Mouse (Mus musculus) heart, postnatal 0 days (tissue): Measurements from ENCODE around the gene Rbm39. TPM values are rescaled to one million over a fixed set of nuclear protein-coding genes. Genes with fewer than 3 reads are reported as not detected.
"Not testable (repeated sequence)": the region's sequence is repeated elsewhere in the genome, so short reads cannot be mapped to it uniquely, and the experiment has no call there.

Source experiments
- ATAC-seq: fragments of 200-750 bp; cut with Nextera tagmentation; 2 replicates; pipeline ENCODE4 v1.8.0; 2017; ENCODE audit warnings: low read depth, moderate number of reproducible peaks, moderate library complexity; ENCODE audit not compliant: insufficient read depth
- DNase-seq: peaks from one replicate; pipeline ENCODE4 v3.0.0-alpha.2; 2016; ENCODE audit warnings: low spot score
- H3K27ac ChIP-seq: fragments of 300-500 bp; sonication (generic); 2 replicates; pipeline ENCODE4 v1.5.1; 2014; ENCODE audit warnings: low read depth, mild to moderate bottlenecking
- H3K27me3 ChIP-seq: fragments of 300-500 bp; sonication (generic); 2 replicates; pipeline ENCODE4 v1.6.1; 2014; ENCODE audit warnings: low read length, mixed read lengths; ENCODE audit not compliant: control insufficient read depth, insufficient read depth
- H3K36me3 ChIP-seq: fragments of 300-500 bp; sonication (generic); replicated peaks from 2 replicates; pipeline ENCODE4 v1.6.1; 2014; ENCODE audit warnings: low read length, mixed read lengths; ENCODE audit not compliant: control insufficient read depth, insufficient read depth
- H3K4me1 ChIP-seq: fragments of 300-500 bp; sonication (generic); 2 replicates; pipeline ENCODE4 v1.6.1; 2014; ENCODE audit warnings: antibody characterized with exemption; ENCODE audit not compliant: control insufficient read depth, insufficient read depth
- H3K4me2 ChIP-seq: fragments of 300-500 bp; sonication (generic); 2 replicates; pipeline ENCODE4 v1.6.1; 2014; ENCODE audit warnings: low read depth, mild to moderate bottlenecking, low read length, moderate library complexity
- H3K4me3 ChIP-seq: fragments of 300-500 bp; sonication (generic); 2 replicates; pipeline ENCODE4 v1.5.1; 2014; ENCODE audit warnings: low read depth, low read length
- H3K9ac ChIP-seq: fragments of 300-500 bp; sonication (generic); replicated peaks from 2 replicates; pipeline ENCODE4 v1.6.1; 2014; ENCODE audit warnings: low read depth, low read length, mixed read lengths
- H3K9me3 ChIP-seq: fragments of 300-500 bp; sonication (generic); replicated peaks from 2 replicates; pipeline ENCODE4 v1.6.1; 2016; ENCODE audit warnings: low read length; ENCODE audit not compliant: control insufficient read depth
- CTCF ChIP-seq: IDR thresholded peaks from 2 replicates; pipeline ENCODE4 v1.5.1; 2016; ENCODE audit warnings: antibody characterized with exemption, control low read depth, low read depth
- EP300 ChIP-seq: IDR thresholded peaks from 2 replicates; pipeline ENCODE4 v1.6.1; 2016; ENCODE audit warnings: antibody characterized with exemption, low read depth
- WGBS: fragments of 180-500 bp; shearing (Covaris S2); extraction: QIAGEN DNeasy Blood & Tissue Kit; methylation state at CpG from one replicate; pipeline ENCODE4 v1.1.7; 2014; 5-methylcytosine and 5-hydroxymethylcytosine counted together
- polyA plus RNA-seq: library from polyadenylated mRNA; unstranded; fragments of >200 nt; fragmentation: Nextera tagmentation; extraction: Ambion mirVana; gene quantifications from 2 replicates; pipeline ENCODE4 v1.2.1, GENCODE M21; 2015
- total RNA-seq: library from RNA; depleted of rRNA; stranded (reverse); fragments of >200 nt; gene quantifications from 2 replicates; pipeline ENCODE4 v1.2.3, GENCODE M21; 2014; ENCODE audit warnings: low replicate concordance; rRNA removed

Rbm39 gene
- total and polyA plus RNA-seq, 2 experiments from 2014 or later, result 272 to 315 TPM

DNA sequence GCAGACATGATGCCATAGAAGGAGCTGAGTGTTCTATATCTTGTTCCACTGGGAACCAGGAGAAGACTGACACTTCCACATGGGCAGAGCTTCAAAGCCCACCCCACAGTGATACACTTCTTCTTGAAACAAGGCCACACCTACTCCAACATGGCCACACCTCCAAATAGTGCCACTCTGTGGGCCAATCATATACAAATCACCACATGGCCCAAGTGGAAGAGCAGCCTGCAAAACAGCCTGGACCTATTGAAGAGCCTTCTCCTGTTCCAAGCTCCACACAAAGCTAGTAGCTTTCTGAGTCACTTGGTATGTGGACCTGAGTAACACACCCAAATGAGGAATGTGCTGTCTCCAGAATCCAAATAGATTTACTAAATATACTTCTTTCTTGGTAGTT lies 60.5 kb downstream of the Rbm39 start:
- Histone ChIP-seq H3K36me3 (peaks cover 15% of the 10 kb centered on the region; the same call in 1 of the 2 replicates), H3K9ac (no peak overlapping the region), H3K4me3 (no peak overlapping the region), H3K27ac (no peak overlapping the region), H3K27me3 (no peaks in the 10 kb centered on the region), H3K9me3 (no peaks in the 10 kb centered on the region), H3K4me1 (no peaks in the 10 kb centered on the region), H3K4me2 (no peak overlapping the region)
- ATAC-seq (no peak), DNase-seq (no peak)
- TF ChIP-seq CTCF (no peak), EP300 (no peak)

DNA sequence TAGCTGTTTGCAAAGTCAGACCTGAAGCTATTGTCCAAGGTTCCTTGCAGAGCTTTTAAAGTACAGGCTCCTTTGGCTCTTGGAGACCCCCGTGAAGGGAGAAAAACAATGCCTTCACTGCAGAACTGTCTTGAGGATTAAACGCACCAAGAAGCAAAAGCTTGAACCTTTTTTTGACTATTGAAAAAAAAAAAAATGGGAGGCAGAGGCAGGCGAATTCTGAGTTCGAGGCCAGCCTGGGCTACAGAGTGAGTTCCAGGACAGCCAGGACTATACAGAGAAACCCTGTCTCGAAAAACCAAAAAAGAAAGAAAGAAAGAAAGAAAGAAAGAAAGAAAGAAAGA lies 68.0 kb downstream of the Rbm39 start:
- H3K4me1 ChIP-seq, H3K36me3 ChIP-seq, H3K27me3 ChIP-seq, H3K9me3 ChIP-seq, DNase-seq, ATAC-seq: not testable (repeated sequence)
- WGBS, result 17% methylated on average over 5 of the region's 5 CpGs
- Histone ChIP-seq H3K27ac (peak overlapping the region; percentile 94), H3K4me3 (peak overlapping the region; percentile 96), H3K4me2 (peak overlapping the region; percentile 76), H3K9ac (peak overlapping the region; percentile 98; the same call in 1 of the 2 replicates)

DNA sequence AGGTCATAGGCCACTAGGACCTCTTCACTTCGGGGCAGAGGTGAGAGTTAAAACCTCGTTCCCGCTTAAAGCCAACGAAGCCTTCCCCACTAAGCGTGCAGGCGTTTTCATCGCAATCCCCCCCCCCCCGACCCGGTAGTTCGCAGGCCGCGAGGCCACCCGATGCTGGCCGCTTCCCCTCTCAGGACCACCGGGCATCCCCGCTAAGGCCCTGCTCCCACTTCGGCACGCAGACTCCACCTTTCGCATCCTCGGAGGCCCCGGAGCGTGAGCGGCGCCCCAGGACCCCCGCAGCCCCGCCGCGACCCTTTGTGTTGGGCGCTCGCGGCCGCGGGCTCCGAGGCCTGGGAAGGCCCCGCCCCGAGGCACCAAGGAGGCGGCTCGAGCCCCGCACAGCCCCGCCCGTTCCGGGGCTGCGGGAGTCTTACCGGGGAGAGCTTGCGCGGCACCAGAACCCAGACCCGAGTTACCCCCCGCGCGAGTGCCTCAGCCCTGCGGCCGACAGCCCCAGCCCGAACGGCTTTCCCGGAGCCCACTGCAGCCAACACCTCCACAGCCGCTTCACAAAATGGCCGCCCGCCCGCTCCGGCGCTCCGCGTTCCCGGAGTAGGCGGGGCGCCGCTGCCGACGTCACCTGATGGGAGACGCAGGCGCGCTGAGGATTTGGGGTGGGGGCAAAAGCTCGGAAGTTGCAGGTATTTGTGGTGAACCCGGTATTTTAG lies 68.5 kb downstream of the Rbm39 start, which contains the start of the genes Cpne1 and Rbm12:
Gene Cpne1 (minus strand): TSS at position 608 of the 722 bp plus-strand sequence.
Gene Rbm12 (minus strand): TSS at position 621 of the 722 bp plus-strand sequence.
- Histone ChIP-seq H3K4me2 (peak within 1 kb of the TSS; percentile 76), H3K27ac (peak within 1 kb of the TSS; percentile 94), H3K9ac (peak within 1 kb of the TSS; percentile 98), H3K36me3 (no peaks in the 10 kb centered on the region), H3K4me1 (peaks cover 8% of the 10 kb centered on the region; the same call in 1 of the 2 replicates), H3K9me3 (no peaks in the 10 kb centered on the region), H3K27me3 (no peaks in the 10 kb centered on the region), H3K4me3 (peak within 1 kb of the TSS; percentile 96)
- ATAC-seq (peak; percentile 93), DNase-seq (peak; percentile 88)
- TF ChIP-seq CTCF, result no peak
- TF ChIP-seq EP300, result peak; percentile 31; the same call in 1 of the 2 replicates
- WGBS, result under 1% methylated on average over 64 of the region's 74 CpGs

DNA sequence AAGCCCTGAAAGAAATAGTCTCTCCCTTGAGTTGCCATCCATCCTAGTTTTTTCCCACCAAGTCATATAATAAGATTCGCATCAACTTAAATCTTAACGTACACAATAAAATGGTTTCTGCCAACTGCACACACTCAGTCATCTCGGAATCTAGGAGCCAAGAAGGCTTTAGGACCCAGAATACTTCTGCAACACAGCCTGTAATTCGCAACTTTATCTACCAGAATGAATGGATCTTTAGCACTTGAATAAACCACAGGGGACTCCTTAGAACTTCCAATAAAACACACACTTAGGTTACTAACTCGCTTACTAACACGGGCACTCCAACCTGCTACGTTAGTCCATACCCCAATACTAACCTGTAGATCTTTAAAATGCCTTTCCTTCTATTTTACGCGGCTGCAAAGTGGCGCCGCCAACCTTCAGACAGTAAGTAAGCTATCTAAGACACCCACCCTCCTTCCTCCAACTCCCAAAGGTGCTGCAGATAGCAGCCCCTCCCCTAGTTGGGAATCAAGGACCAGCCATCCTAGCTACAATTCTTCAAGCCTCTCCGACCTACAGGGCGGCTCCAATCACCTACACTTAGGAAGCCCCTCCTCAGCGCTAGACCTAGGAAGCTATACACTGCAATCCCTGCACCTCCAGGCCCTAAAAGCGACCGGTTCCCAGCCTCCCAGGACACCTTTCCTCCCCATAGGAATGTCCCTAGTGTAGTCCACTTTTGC lies 69.2 kb downstream of the Rbm39 start:
- ATAC-seq, result peak; percentile 39
- under 1% methylated on average over 16 of the region's 16 CpGs for WGBS

More for the DNA sequence above, 69.2 kb downstream of the Rbm39 start:
- Histone ChIP-seq H3K4me3 (peak overlapping the region; percentile 96), H3K27me3 (no peaks in the 10 kb centered on the region), H3K9me3 (no peaks in the 10 kb centered on the region), H3K9ac (peak overlapping the region; percentile 98), H3K4me2 (peak overlapping the region; percentile 76), H3K27ac (peak overlapping the region; percentile 94), H3K4me1 (peaks cover 8% of the 10 kb centered on the region; the same call in 1 of the 2 replicates), H3K36me3 (no peaks in the 10 kb centered on the region)
- peak; percentile 55 for DNase-seq
- TF ChIP-seq CTCF (no peak), EP300 (no peak)

Other genes starting within 250 kb of the Rbm39 start
- 85.7 and 167 TPM in 2 replicates for gene Uqcc1, start 249.9 kb downstream of the Rbm39 start, total RNA-seq
- gene Uqcc1, start 249.9 kb downstream of the Rbm39 start, polyA plus RNA-seq, result 149 and 167 TPM in 2 replicates
- not detected in 2 replicates for gene Gm15557, start 239.5 kb downstream of the Rbm39 start, total RNA-seq
- gene Gm15557, start 239.5 kb downstream of the Rbm39 start, polyA plus RNA-seq, result not detected in 2 replicates
- 0.84 TPM in 1 of 2 replicates, not detected in the other for gene Gdf5, start 234.9 kb downstream of the Rbm39 start, total RNA-seq
- 0.10 and 0.22 TPM in 2 replicates for gene Gdf5, start 234.9 kb downstream of the Rbm39 start, polyA plus RNA-seq
- 3.7 and 9.8 TPM in 2 replicates for gene Cep250, start 223.8 kb downstream of the Rbm39 start, total RNA-seq
- gene Cep250, start 223.8 kb downstream of the Rbm39 start, polyA plus RNA-seq, result 3.6 and 4.0 TPM in 2 replicates
- gene 6430550D23Rik, start 172.3 kb downstream of the Rbm39 start, total RNA-seq, result 0.04 and 0.58 TPM in 2 replicates
- gene 6430550D23Rik, start 172.3 kb downstream of the Rbm39 start, polyA plus RNA-seq, result 0.10 and 0.65 TPM in 2 replicates
- 73.9 and 94.5 TPM in 2 replicates for gene Ergic3, start 172.2 kb downstream of the Rbm39 start, total RNA-seq
- gene Ergic3, start 172.2 kb downstream of the Rbm39 start, polyA plus RNA-seq, result 99.5 and 100 TPM in 2 replicates
- gene Fer1l4, start 127.3 kb downstream of the Rbm39 start, total RNA-seq, result 0.61 TPM in 1 of 2 replicates, not detected in the other
- gene Fer1l4, start 127.3 kb downstream of the Rbm39 start, polyA plus RNA-seq, result not detected in 2 replicates
- gene Spag4, start 115.1 kb downstream of the Rbm39 start, total RNA-seq, result 0.08 and 2.1 TPM in 2 replicates
- 0.84 and 1.2 TPM in 2 replicates for gene Spag4, start 115.1 kb downstream of the Rbm39 start, polyA plus RNA-seq
- 47.5 and 55.5 TPM in 2 replicates for gene Cpne1, start 68.3 kb downstream of the Rbm39 start, total RNA-seq
- 18.3 and 18.6 TPM in 2 replicates for gene Cpne1, start 68.3 kb downstream of the Rbm39 start, polyA plus RNA-seq
- 33.2 and 35.0 TPM in 2 replicates for gene Rbm12, start 68.3 kb downstream of the Rbm39 start, total RNA-seq
- gene Rbm12, start 68.3 kb downstream of the Rbm39 start, polyA plus RNA-seq, result 8.8 and 9.5 TPM in 2 replicates
- gene Gm28036, start 53.1 kb downstream of the Rbm39 start, total RNA-seq, result 25.7 and 36.5 TPM in 2 replicates
- 4.1 and 6.2 TPM in 2 replicates for gene Gm28036, start 53.1 kb downstream of the Rbm39 start, polyA plus RNA-seq
- gene Romo1, start 36.2 kb downstream of the Rbm39 start, total RNA-seq, result 113 and 154 TPM in 2 replicates
- 607 and 610 TPM in 2 replicates for gene Romo1, start 36.2 kb downstream of the Rbm39 start, polyA plus RNA-seq
- 104 and 106 TPM in 2 replicates for gene Nfs1, start 36.1 kb downstream of the Rbm39 start, total RNA-seq
- gene Nfs1, start 36.1 kb downstream of the Rbm39 start, polyA plus RNA-seq, result 71.4 and 75.1 TPM in 2 replicates
- gene Phf20, start 16.2 kb upstream of the Rbm39 start, total RNA-seq, result 8.3 and 10.6 TPM in 2 replicates
- gene Phf20, start 16.2 kb upstream of the Rbm39 start, polyA plus RNA-seq, result 29.5 and 30.4 TPM in 2 replicates
- 0.12 and 1.1 TPM in 2 replicates for gene Cnbd2, start 132.1 kb upstream of the Rbm39 start, total RNA-seq
- gene Cnbd2, start 132.1 kb upstream of the Rbm39 start, polyA plus RNA-seq, result 3.3 and 3.7 TPM in 2 replicates
- gene Scand1, start 132.5 kb upstream of the Rbm39 start, total RNA-seq, result 214 and 265 TPM in 2 replicates
- gene Scand1, start 132.5 kb upstream of the Rbm39 start, polyA plus RNA-seq, result 82.3 and 90.2 TPM in 2 replicates
- gene Epb41l1, start 240.7 kb upstream of the Rbm39 start, total RNA-seq, result 21.5 and 28.2 TPM in 2 replicates
- gene Epb41l1, start 240.7 kb upstream of the Rbm39 start, polyA plus RNA-seq, result 0.45 and 0.47 TPM in 2 replicates